Mouse (Mus musculus): ENCODE results near the gene Polr3gl.

The Polr3gl gene

DNA sequence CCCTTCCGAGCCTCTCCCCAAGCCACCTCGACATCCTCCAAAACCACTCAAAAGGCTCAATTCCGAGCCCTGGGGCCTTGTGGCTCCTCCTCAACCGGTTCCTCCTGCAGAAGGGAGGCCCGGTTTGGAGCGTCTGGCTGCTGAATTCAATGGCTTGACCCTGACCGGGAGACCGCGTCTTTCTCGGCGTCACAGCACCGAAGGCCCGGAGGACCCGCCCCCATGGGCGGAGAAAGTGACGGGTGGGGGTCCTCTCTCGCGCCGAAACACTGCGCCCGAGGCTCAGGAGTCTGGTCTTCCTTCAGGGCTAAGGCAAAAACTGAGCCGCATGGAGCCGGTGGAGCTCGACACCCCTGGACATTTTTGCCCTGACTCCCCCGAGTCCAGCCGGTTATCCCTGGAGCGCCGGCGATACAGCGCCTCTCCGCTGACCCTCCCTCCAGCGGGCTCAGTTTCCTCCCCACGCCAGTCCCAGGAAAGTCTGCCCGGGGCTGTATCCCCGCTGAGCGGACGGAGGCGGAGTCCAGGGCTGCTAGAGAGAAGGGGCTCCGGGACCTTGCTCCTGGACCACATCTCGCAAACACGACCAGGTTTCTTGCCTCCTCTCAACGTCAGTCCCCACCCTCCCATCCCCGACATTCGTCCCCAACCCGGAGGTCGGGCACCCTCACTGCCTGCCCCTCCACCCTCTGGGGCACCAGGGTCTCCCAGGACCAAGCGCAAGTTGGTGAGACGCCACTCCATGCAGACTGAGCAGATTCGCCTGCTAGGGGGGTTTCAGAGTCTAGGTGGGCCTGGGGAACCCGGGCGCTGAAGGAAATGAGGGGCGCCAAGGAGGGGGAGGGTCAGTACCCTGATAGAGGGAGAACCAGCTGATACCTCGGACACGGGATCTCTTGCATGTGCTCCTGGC, 4.4 kb upstream of the Polr3gl start:
- in situ Hi-C loops (cut with MboI), result no loop called here

DNA sequence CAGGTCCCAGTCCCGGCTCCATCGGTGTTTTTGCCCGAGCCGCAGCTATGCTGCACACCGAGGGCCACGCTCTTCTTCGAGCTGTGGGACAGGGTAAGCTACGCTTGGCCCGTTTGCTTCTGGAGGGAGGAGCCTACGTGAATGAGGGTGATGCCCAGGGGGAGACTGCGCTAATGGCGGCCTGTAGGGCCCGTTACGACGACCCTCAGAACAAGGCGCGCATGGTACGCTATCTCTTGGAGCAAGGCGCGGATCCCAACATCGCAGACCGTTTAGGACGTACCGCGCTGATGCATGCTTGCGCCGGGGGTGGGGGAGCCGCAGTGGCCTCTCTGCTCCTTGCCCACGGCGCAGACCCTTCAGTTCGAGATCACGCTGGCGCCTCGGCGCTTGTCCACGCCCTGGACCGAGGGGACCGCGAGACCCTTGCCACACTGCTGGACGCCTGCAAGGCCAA, 3.5 kb upstream of the Polr3gl start:
- in situ Hi-C loops (cut with MboI), result no loop called here

DNA sequence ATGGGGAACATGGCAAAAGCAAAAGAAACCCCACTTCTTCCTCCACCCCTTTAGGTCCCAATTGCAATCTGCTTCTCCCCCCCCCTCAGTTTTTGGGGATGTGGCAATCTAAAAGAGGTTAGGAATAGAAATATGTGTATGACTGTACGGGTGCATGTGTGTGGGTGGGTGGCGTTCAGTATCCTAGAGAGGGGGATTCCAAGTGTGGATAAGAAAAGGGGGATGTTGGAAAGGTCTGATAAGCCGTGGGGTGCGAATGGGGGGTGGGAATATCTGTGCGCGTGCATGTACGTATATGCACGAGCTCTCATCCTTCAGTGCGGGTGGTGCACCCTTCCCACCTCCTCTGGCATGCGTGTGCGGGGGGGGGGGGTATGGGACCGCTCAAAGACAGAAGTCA, 2.9 kb upstream of the Polr3gl start:
- in situ Hi-C loops (cut with MboI), result no loop called here

DNA sequence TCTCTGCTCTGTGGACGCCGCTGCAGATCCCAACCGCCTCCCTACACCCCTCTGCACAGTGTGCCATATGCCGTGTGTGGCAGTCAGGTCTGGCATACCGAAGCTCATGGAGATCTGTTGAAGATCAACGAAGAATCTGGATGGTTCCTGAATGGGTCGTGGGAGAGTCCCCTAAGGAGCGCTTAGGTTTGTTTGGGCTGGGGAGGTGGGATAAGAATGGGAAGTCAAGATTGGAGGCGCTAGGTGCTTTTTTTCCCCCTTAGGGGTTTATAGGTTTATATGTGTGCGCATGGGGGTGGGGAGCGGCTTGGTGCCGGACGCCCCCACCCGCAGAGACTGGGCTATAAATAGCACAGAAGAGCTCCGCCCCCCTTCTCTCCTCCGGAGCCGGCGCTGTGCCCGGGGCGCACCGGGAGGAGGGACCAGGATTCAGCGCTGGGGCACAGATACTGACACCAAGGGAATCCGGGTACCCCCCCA, 2.3 kb upstream of the Polr3gl start, which contains the start of gene Ankrd34a:
Gene Ankrd34a, plus strand, starts transcription at position 409 of the 480 bp plus-strand sequence.
- in situ Hi-C loops (cut with MboI), result no loop called here

DNA sequence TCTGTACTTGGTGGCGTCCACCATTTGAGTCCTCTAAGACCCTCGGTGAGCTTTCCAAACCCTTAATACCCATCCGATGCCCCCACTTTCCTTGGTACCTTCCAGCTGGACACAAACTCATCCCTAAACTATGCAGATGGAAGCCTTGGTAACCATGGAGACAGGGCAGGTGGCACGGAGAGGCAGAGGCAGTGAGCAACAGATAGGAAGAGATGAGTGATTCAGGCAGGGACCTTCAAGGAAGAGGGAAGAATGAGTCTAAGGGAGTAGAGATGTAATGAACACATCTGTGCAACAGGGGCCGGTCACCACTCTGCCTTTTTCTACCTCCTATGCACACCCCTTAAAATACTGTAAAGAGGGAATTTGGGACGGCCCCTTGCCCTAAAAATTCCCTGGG, 1.7 kb upstream of the Polr3gl start:
- in situ Hi-C loops (cut with MboI), result no loop called here

DNA sequence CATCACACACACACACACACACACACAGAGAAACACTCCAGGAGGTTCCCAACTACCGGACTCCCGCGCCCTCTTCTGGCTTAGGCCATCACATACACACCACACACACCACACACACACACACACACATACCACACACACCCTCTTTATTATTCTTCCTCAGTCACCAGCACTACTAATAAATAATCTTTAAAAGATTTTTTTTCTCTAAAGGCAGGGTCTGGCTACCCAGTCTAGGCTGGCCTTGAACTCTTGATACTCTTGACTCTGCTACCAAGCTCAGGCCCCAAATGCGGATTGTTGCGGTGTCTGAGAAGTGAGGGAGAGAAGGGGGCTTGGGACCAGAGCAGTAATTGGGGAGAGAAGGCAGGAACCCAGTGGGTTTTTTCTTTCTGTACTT, 870 bp upstream of the Polr3gl start:
- in situ Hi-C loops (cut with MboI), result no loop called here

DNA sequence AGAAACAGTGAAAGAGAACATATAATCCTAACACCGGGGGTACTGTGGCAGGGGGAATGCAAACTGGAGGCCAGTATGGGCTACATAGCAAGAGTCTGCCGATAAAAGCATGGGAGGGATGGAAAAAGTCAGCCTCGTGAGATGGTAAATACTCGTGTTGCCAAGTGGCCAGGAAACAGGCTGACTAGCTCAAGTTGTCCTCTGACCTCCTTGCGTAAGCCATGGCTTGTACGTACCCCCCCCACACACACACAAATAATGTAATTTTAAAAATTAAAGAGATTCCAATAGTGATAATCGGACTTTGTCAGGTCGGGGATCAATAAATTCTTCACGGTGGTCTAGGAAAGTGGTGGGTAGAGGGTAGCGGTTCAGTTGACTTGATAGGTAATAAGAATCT, 607 bp downstream of the Polr3gl start:
- in situ Hi-C loops (cut with MboI), result no loop called here

DNA sequence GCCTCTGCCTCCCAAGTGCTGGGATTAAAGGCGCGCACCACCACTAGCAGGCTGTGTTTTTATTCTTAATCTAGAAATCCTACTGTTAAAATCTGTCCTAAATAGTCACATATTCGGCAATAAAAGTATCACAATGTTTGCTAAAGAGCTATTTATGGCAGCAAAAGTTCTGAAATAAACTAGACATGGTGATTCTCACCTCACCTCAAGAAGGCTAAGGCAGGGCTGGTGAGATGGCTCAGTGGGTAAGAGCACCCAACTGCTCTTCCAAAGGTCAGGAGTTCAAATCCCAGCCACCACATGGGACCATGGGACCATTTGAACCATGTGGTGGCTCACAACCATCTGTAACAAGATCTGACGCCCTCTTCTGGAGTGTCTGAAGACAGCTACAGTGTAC, 3.3 kb downstream of the Polr3gl start:
- in situ Hi-C loops (cut with MboI), result no loop called here

DNA sequence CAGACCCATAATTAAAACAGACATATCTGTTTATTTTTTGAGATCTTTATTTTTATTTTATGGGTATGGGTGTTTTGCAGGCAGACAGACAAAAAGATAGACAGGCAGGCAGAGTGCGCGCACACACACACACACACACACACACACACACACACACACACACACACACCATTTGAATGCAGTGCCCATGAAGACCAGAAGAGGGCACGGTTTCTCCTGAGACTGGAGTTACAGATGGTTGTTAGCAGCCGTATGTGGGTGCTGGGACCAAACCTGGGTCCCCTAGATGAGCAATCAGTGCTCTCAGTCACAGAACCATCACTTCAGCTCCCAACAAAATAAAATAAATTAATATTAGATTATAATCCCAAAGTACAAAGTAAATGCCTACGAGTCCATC, 10.6 kb downstream of the Polr3gl start:
- in situ Hi-C loops (cut with MboI), result loop anchor here (5.0 kb wide), 1 partner anchor 41 kb away; no protein-coding TSS in a partner anchor

DNA sequence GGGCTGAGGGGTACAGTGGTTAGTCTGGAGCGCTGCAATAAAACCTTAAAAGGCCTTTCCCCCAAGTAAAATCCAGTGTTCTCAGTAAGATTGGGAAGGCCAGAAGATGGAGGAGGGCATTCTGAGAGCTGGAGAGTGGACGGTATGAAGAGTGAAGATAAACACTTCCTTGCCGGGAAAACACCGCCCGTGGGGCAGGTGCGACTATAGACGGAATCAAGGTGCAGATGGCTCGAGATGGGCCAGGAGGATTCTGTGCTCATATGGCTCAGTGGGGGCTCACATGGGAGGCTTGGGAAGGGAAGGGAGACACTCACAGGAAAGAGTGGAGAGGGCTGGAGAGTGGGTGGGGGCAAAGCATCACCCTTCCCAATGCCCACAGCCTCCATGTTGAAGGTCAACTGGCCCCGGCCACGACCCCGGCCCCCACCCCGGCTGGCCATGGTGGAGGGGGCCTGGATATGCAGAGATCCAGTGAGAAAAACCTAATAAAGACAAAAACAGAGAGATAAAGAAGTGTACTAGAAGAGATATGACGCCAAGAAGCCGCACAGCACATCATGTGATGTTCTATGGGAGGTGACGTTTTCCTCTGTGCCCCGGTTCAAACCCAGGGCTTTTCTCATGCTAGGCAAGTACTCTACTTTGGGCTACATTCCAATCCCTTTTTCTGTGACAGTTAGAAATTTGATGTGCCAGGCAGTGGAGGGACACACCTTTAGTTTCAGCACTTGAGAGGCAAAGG, 12.0 kb downstream of the Polr3gl start:
- in situ Hi-C loops (cut with MboI), result loop anchor here (5.0 kb wide), 1 partner anchor 40 kb away; no protein-coding TSS in a partner anchor

DNA sequence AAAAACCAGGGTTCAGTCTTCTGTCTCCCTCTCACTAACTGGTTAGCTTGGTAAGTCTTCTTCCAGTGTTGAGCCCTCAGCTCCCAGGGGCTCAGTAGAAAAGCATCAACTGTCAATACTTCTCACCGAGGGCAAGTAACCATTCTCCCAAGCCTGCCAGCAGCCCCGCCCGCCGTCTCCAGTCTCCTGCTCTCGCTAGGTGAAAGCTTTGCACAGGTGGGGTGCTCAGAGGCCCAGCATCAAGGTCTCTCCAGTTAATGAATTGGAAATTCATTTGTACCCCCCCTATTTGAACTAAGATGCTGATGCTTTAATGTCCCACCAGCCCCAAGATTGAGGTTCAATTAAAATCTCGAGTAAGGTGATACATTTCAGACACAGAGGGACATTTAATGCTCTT, 12.8 kb downstream of the Polr3gl start:
- in situ Hi-C loops (cut with MboI), result loop anchor here (5.0 kb wide), 1 partner anchor 39 kb away; no protein-coding TSS in a partner anchor

DNA sequence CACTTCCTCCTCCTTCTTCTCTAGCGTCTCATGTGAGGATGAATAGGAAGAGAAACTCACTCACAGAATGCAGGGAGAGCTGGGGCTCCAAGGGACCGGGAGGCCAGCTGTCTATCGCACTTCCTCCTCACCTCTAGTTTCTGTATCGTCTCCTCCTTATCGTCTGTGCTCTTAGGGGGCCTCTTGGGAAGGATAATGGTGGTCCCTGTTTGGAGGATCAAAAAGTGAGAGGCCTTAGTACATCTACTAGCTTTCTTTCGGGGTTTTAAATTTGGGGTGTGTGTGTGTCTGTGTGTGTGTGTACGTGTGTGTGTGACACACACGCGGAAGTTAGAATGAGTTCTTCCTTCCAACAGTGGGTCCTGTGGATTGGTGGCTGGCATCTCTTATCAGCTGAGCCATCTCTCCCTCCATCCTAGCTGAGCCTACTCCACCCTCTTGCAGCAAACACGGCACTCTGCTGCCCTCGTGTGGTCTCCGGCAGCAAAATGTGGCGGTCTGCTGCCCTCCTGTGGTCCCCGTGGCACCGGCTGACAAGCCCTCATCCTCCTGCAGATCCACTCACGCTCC, 14.0 kb downstream of the Polr3gl start:
- in situ Hi-C loops (cut with MboI), result loop anchor here (5.0 kb wide), 1 partner anchor 38 kb away; no protein-coding TSS in a partner anchor

DNA sequence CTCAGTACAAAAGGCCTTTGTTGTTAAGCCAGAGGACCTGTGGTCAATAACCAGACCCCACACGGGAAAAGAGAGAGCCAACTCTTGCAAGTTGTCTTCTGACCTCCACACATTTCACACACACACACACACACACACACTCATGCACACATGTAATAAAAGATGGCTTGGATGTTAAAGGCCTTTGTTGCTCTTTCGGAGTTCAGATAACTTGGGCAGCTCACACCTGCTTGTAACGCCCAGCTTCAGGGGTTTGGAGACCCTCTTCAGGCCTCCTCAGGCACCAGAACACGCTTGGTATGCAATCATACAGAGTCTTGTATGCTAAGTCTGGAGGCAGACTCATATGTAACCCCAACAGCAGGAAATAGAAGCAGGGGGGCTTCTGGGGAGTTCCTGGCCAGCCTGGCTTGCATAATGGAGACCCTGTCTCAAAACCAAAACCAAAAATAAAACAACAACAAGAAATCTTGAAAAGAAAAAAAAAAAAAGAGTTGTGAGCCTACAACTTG, 14.7 kb downstream of the Polr3gl start:
- in situ Hi-C loops (cut with MboI), result no loop called here

DNA sequence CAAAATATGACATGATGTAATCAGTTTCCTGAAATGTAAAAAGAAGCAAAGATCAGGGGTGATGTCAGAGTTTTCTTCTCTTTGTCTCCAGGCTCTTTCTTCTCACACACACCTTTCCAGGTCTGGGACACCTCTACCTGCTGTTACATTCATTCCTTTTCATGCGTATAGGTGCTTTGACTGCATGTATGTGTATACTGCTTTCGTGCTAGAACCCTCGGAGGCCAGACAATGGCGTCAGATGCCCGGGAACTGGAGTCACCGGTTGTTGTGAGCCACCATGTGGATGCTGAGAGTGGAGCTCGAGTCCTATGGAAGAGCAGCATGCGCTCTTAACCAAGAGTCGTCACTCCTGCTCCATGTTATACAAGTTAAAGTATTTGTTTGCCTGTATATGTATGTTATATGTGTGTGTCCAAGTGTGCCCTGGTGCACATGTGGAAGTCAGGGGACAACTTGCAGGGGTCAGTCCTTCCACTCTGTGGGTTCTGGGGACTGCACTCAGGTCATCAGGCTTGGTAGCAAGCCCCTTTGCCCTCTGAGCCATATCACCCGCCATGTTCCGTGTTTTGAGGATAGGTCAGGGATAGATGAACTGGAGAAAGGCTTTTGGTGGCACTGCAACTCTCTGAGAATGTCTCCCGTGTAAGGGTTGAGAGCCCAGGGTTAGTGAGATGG, 15.3 kb downstream of the Polr3gl start:
- in situ Hi-C loops (cut with MboI), result no loop called here

DNA sequence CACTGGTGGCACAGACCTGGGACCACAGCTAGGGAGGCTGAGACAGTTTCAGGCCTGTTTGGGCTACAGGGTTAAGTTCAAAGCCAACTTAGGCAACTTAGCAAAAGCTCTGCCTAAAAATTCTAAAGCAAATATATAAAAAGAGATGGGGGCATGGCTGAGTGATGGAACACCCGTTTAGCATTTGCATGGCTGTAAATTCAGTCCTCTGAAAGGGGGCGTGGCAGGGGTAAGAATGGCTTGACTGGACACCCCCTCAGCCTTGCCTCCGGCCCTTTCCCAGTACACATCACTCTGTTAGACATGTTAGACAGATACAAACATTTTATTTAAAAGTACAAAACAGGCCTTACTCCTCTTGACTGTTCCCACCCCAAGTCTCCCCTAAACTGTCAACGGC, 16.4 kb downstream of the Polr3gl start:
- in situ Hi-C loops (cut with MboI), result no loop called here

DNA sequence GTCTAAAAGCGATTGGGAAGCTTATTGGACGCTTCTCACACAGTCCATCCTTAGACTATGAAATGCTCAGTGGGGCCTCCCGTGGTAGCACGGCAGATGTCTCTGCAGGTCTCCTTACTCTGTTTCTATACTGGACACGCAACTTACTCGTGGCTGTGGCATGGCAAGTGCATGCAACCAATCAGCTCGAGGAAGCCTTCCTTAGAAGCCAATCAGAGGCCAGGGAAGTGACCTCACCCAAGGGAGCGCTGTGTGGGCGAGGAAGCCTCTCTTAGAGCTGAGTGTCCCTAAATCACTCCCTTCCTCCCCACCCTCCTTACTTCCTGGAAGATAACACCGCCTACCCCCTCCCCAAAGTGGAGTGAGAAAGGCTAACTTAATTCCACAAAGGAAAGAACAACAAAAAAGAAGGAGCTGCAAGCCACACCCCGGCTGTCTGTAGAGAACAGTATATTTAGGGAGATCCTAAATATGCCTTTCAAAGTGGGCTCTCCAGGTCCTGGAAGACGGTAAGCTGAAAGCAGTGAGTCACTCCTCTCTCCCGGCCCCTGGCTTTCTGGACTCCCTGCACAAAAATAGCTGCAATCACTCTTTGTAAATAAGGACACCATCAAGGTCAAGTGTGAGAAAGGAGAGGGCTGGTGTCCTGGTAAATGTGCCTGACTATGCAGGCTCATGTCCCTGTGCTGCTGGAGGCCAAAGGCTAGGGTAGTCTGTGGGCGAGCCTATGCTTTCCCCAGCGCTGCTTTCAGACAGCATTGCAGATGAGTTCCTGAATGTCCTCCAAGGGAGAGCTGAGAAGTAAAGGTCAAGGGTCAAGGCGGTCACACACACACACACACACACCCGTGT, 17.1 kb downstream of the Polr3gl start, which contains the start of gene Gm16253:
Gene Gm16253, plus strand, starts transcription at position 295 of the 852 bp plus-strand sequence.
- in situ Hi-C loops (cut with MboI), result no loop called here

DNA sequence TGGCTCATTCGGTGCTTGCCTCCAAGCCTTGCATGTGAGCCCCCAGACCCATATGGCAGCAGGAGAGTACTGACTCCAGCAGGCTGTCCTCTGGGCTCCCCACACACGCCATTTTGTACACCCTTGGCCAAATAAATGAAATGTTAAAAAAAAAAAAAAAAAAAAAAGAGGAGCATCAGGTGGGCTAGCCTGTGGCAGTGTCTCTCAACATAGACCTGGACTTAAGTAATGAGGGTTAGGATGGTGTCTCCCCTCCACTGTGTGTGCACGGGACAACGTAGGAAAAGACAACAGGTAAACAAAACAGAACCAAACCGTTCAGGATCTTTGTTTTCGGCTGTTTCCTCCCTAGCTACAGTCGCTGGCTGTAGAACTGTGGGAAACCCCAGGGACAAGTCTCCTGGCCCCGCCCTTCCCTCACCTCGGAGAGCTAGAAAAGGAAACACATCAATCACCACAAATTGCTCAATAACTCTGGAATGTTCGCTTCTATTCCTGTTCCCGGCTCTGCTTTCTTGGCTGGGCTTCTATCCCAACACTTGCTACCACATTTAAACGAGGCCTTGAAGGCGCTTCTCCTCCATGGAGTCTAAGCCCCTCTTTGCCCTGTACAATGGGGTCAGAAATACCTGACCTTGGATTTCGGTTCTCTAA, 17.8 kb downstream of the Polr3gl start:
- in situ Hi-C loops (cut with MboI), result no loop called here

DNA sequence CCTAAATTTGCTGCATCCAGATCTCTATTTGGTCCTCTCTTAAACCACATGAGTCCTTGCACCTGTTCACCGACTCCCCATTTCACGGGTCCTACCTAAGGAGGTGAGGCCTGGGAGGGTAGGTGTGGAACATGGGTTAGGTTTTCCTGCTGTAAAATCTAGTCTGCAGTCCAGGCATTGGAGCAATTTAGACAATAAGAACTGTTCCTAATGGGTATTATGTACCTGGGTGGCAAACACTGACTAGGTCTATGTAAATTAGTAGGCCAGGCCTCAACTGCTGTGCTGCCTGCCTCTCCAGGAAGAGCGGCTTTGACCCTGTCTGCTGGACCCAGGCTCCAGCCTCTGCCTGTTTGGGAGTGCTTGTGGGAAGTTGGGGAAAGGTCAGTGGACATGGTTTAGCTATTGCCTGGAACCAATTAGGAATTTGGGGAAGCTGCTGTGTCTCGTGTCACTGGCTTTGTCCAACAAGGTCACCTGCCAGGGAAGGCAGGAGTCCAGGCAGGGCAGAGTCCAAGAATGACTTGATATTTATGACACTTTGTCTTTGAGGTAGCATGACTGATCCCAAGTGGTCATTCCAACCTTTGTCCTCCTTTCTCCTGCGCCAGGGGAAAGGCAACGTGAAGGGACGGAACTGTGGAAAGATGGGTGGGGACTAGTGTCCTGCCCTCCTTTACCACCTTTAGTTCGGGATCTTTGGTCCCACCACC, 18.6 kb downstream of the Polr3gl start:
- in situ Hi-C loops (cut with MboI), result no loop called here
